Mouse (Mus musculus): ENCODE results near the gene Wdr6. TPM values are rescaled to one million over a fixed set of nuclear protein-coding genes. Genes with fewer than 3 reads are reported as not detected.

Wdr6 gene
- total RNA-seq, 2 experiments from 2014 or later = 93.8 to 126 TPM

- peak; percentile 80 for DNase-seq
Observed at GRCm38 (mm10) chr9:108573774-108574690, 4.5 kb downstream of the Wdr6 start.

- no peak for DNase-seq
Observed at GRCm38 (mm10) chr9:108572321-108572720, 6.2 kb downstream of the Wdr6 start.

GRCm38 (mm10) chr9:108571401-108571973 lies 7.1 kb downstream of the Wdr6 start:
- no peak for DNase-seq

GRCm38 (mm10) chr9:108570207-108570896 lies 8.2 kb downstream of the Wdr6 start:
- peak; percentile 89 for DNase-seq

- DNase-seq = peak; percentile 94
Observed at GRCm38 (mm10) chr9:108569381-108570206, 8.9 kb downstream of the Wdr6 start, which contains the start of gene Dalrd3. Gene Dalrd3 (plus strand): TSS chr9:108569886.

GRCm38 (mm10) chr9:108568511-108568921 lies 10.0 kb downstream of the Wdr6 start:
- DNase-seq = no peak

GRCm38 (mm10) chr9:108567931-108568419 lies 10.6 kb downstream of the Wdr6 start:
- no peak for DNase-seq

- peak; percentile 98 for DNase-seq
Observed at GRCm38 (mm10) chr9:108566815-108567776, 11.4 kb downstream of the Wdr6 start, which contains the start of gene Ndufaf3. Gene Ndufaf3 (minus strand): TSS chr9:108567434.

- no peak for DNase-seq
Observed at GRCm38 (mm10) chr9:108565881-108566814, 12.4 kb downstream of the Wdr6 start.

- DNase-seq = no peak
Observed at GRCm38 (mm10) chr9:108564131-108564530, 14.4 kb downstream of the Wdr6 start.

GRCm38 (mm10) chr9:108563671-108564070 lies 14.9 kb downstream of the Wdr6 start:
- no peak for DNase-seq

GRCm38 (mm10) chr9:108560227-108560841 lies 18.2 kb downstream of the Wdr6 start, which contains the start of gene Impdh2:
Gene Impdh2 (plus strand): TSS chr9:108560286.
- DNase-seq = peak; percentile 97

GRCm38 (mm10) chr9:108559169-108559568 lies 19.4 kb downstream of the Wdr6 start:
- DNase-seq = no peak

- DNase-seq = no peak
Observed at GRCm38 (mm10) chr9:108546875-108547274, 31.7 kb downstream of the Wdr6 start.

- no peak for DNase-seq
Observed at GRCm38 (mm10) chr9:108545986-108546385, 32.6 kb downstream of the Wdr6 start.

GRCm38 (mm10) chr9:108540846-108541245 lies 37.7 kb downstream of the Wdr6 start:
- no peak for DNase-seq

- DNase-seq = no peak
Observed at GRCm38 (mm10) chr9:108531496-108531895, 47.0 kb downstream of the Wdr6 start.

- DNase-seq = no peak
Observed at GRCm38 (mm10) chr9:108530954-108531353, 47.6 kb downstream of the Wdr6 start.

GRCm38 (mm10) chr9:108525400-108525799 lies 53.1 kb downstream of the Wdr6 start:
- peak; percentile 37 for DNase-seq
